Mouse (Mus musculus) limb, embryonic 14.5 days (tissue): ENCODE measurements around the gene Rpl27a. TPM values are rescaled to one million over a fixed set of nuclear protein-coding genes. Genes with fewer than 3 reads are reported as not detected.

Source experiments
- ATAC-seq: fragments of 200-750 bp; cut with Nextera tagmentation; 2 replicates; pipeline ENCODE4 v1.8.0; 2017; ENCODE audit warnings: low read depth, moderate number of reproducible peaks, moderate TSS enrichment; ENCODE audit not compliant: low FRiP score
- DNase-seq: peaks from one replicate; pipeline ENCODE4 v3.0.0-alpha.2; 2015; ENCODE audit warnings: low spot score
- H3K27ac ChIP-seq: fragments of 300-500 bp; sonication (generic); replicated peaks from 2 replicates; pipeline ENCODE4 v1.5.1; 2014; ENCODE audit warnings: low read depth, mild to moderate bottlenecking, low read length, moderate library complexity, mixed read lengths
- H3K27me3 ChIP-seq: fragments of 300-500 bp; sonication (generic); 2 replicates; pipeline ENCODE4 v1.6.1; 2014; ENCODE audit warnings: low read length, mixed read lengths; ENCODE audit not compliant: control insufficient read depth, insufficient read depth
- H3K36me3 ChIP-seq: fragments of 300-500 bp; sonication (generic); 2 replicates; pipeline ENCODE4 v1.6.1; 2014; ENCODE audit warnings: mild to moderate bottlenecking, low read length, moderate library complexity, mixed read lengths; ENCODE audit not compliant: control insufficient read depth, insufficient read depth
- H3K4me1 ChIP-seq: fragments of 300-500 bp; sonication (generic); 2 replicates; pipeline ENCODE4 v1.6.1; 2014; ENCODE audit warnings: antibody characterized with exemption, low read length, mixed read lengths; ENCODE audit not compliant: control insufficient read depth, insufficient read depth
- H3K4me2 ChIP-seq: fragments of 300-500 bp; sonication (generic); replicated peaks from 2 replicates; pipeline ENCODE4 v1.6.1; 2014; ENCODE audit warnings: low read depth, mild to moderate bottlenecking, low read length, moderate library complexity; ENCODE audit not compliant: severe bottlenecking
- H3K4me3 ChIP-seq: fragments of 300-500 bp; sonication (generic); replicated peaks from 2 replicates; pipeline ENCODE4 v1.5.1; 2014; ENCODE audit warnings: low read length
- H3K9ac ChIP-seq: fragments of 300-500 bp; sonication (generic); 2 replicates; pipeline ENCODE4 v1.6.1; 2014; ENCODE audit warnings: mild to moderate bottlenecking, low read depth, low read length, moderate library complexity; ENCODE audit not compliant: severe bottlenecking
- H3K9me3 ChIP-seq: fragments of 300-500 bp; sonication (generic); 2 replicates; pipeline ENCODE4 v1.6.1; 2016; ENCODE audit warnings: low read length; ENCODE audit not compliant: control insufficient read depth
- POLR2A ChIP-seq: fragments of 200-500 bp; IDR thresholded peaks from 2 replicates; pipeline ENCODE4 v1.8.0; 2012; ENCODE audit warnings: inconsistent platforms, mild to moderate bottlenecking, moderate library complexity, borderline replicate concordance; ENCODE audit not compliant: insufficient read depth, insufficient read length; ENCODE audit errors: extremely low read depth
- WGBS: fragments of 180-500 bp; shearing (Covaris S2); extraction: QIAGEN DNeasy Blood & Tissue Kit; methylation state at CpG from one replicate; pipeline ENCODE4 v1.1.7; 2014; 5-methylcytosine and 5-hydroxymethylcytosine counted together
- polyA plus RNA-seq, 2 experiments: library from polyadenylated mRNA; depleted of rRNA in 1 of 2; stranded (reverse) in 1 of 2; unstranded in 1 of 2; fragments of >200 nt; fragmentation: Nextera tagmentation in 1 of 2; extraction: Ambion mirVana in 1 of 2; gene quantifications; 2 replicates each; pipeline versions ENCODE4 v1.2.1 to v1.2.3; 2012 to 2014

Gene Rpl27a
- polyA plus RNA-seq, 2 experiments, result 165 to 923 TPM

GRCm38 (mm10) chr7:109531501-109531900, 12.6 kb downstream of the Rpl27a start:
- Histone ChIP-seq H3K9me3 (no peaks in the 10 kb centered on the region), H3K9ac (no peak overlapping the region), H3K4me3 (no peak overlapping the region), H3K27ac (no peak overlapping the region), H3K36me3 (peaks cover 66% of the 10 kb centered on the region), H3K27me3 (no peaks in the 10 kb centered on the region), H3K4me1 (peaks cover 2% of the 10 kb centered on the region; the same call in 1 of the 2 replicates), H3K4me2 (no peak overlapping the region)
- DNase-seq (no peak), ATAC-seq (no peak)
- no peak for TF ChIP-seq POLR2A
- 87% methylated on average over 5 of the region's 5 CpGs for WGBS

DNA sequence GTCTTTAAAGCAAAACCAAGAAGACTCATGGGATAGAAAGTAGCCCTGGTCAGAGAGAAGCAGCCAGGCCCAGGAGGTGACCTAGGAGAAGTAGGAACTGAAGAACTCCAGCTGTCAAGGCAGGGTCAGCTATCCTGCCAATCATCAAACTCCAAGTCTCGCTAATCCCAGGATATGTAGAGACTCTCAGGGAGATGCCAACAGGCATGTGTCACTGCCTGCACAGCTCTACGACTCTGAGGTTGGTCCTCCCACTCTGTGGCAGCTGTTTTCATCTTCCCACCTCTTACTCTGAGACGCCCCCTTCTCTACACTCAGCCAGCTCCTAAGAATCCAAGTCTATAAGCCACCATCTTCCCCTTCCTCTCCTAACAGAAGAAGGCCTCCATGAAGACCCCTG, 13.7 kb downstream of the Rpl27a start:
- DNase-seq, result no peak
- H3K27me3 ChIP-seq, result no peaks in the 10 kb centered on the region
- WGBS, result 69% methylated on average over 3 of the region's 3 CpGs
- no peak for TF ChIP-seq POLR2A
- no peak overlapping the region for H3K9ac ChIP-seq
- ATAC-seq, result no peak; the same call in 1 of the 2 replicates
- no peak overlapping the region for H3K4me3 ChIP-seq
- H3K9me3 ChIP-seq, result no peaks in the 10 kb centered on the region
- peaks cover 8% of the 10 kb centered on the region; the same call in 1 of the 2 replicates for H3K4me1 ChIP-seq
- H3K36me3 ChIP-seq, result peaks cover 64% of the 10 kb centered on the region
- H3K27ac ChIP-seq, result no peak overlapping the region
- H3K4me2 ChIP-seq, result no peak overlapping the region

- ATAC-seq (no peak), DNase-seq (no peak)
- TF ChIP-seq POLR2A, result no peak
- Histone ChIP-seq H3K27ac (no peak overlapping the region), H3K9me3 (no peaks in the 10 kb centered on the region), H3K9ac (no peak overlapping the region), H3K27me3 (no peaks in the 10 kb centered on the region), H3K4me2 (no peak overlapping the region), H3K4me1 (peaks cover 8% of the 10 kb centered on the region; the same call in 1 of the 2 replicates), H3K36me3 (peaks cover 64% of the 10 kb centered on the region), H3K4me3 (no peak overlapping the region)
- 83% methylated on average over 4 of the region's 4 CpGs for WGBS
Measured at GRCm38 (mm10) chr7:109533129-109533528, 14.2 kb downstream of the Rpl27a start.

- Histone ChIP-seq H3K27ac (no peak overlapping the region), H3K36me3 (peaks cover 66% of the 10 kb centered on the region), H3K4me2 (no peak overlapping the region), H3K4me1 (peaks cover 8% of the 10 kb centered on the region; the same call in 1 of the 2 replicates), H3K9ac (no peak overlapping the region), H3K27me3 (no peaks in the 10 kb centered on the region), H3K4me3 (no peak overlapping the region), H3K9me3 (no peaks in the 10 kb centered on the region)
- DNase-seq (no peak), ATAC-seq (no peak)
- no peak for TF ChIP-seq POLR2A
- WGBS, result 92% methylated on average over 4 of the region's 4 CpGs
Measured at GRCm38 (mm10) chr7:109533888-109534287, 14.9 kb downstream of the Rpl27a start.

DNA sequence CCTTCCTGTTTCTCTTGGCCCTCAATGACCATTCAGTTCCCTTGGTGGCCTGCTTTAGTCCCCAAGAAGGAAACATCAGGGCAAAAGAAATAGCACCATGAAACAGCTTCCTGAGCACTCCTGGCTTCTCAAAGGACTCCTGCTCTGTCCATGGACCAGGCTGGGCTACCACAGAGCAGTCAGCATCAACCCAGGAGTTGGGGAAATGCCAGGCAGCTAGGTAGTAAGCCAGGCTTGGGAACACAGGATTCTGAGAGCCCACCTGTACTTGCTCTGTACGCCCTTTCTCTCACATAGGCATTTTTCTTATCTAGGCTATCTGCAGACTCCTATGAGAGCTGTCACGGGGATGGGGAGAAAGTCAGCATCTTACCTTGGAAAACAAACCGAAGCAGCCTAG, 16.0 kb downstream of the Rpl27a start:
- Histone ChIP-seq H3K27ac (no peak overlapping the region), H3K4me1 (peaks cover 8% of the 10 kb centered on the region; the same call in 1 of the 2 replicates), H3K4me2 (no peak overlapping the region), H3K9ac (no peak overlapping the region), H3K4me3 (no peak overlapping the region), H3K36me3 (peaks cover 72% of the 10 kb centered on the region), H3K27me3 (no peaks in the 10 kb centered on the region), H3K9me3 (no peaks in the 10 kb centered on the region)
- WGBS, result 95% methylated on average over 3 of the region's 3 CpGs
- no peak for TF ChIP-seq POLR2A
- ATAC-seq (no peak), DNase-seq (no peak)

GRCm38 (mm10) chr7:109536451-109536946, 17.6 kb downstream of the Rpl27a start:
- no peak overlapping the region for H3K4me2 ChIP-seq
- peaks cover 8% of the 10 kb centered on the region; the same call in 1 of the 2 replicates for H3K4me1 ChIP-seq
- DNase-seq (peak; percentile 80), ATAC-seq (peak; percentile 82)
- no peak for TF ChIP-seq POLR2A
- H3K9me3 ChIP-seq, result no peaks in the 10 kb centered on the region
- no peaks in the 10 kb centered on the region for H3K27me3 ChIP-seq
- peak overlapping the region; percentile 67 for H3K27ac ChIP-seq
- H3K4me3 ChIP-seq, result no peak overlapping the region
- WGBS, result 27% methylated on average over 4 of the region's 4 CpGs
- H3K9ac ChIP-seq, result no peak overlapping the region
- H3K36me3 ChIP-seq, result peaks cover 69% of the 10 kb centered on the region
